Mouse (Mus musculus): ENCODE measurements around the gene Pnma1.

- TF ChIP-seq CTCF (IDR thresholded peaks at IDR 0.05; ENCODE audit: extremely low read depth, insufficient read depth, low read length) (no peak), POLR2A (IDR thresholded peaks at IDR 0.05; ENCODE audit: extremely low read depth, insufficient read depth, low read length) (no peak)
Measured at GRCm38 (mm10) chr12:84110814-84111213, 37.5 kb downstream of the Pnma1 start.

All from cortical plate, adult 2 months (tissue).